ENCODE assay signal across 7 mouse cellular contexts in genomic region chr5:75871120-75871519, GRCm38 (mm10).
DNase-seq lines count a peak whose midpoint lies in the region; ATAC-seq and TF ChIP-seq lines count a peak whose summit lies in the region.

No protein-coding gene starts in this region.

- no peaks in the 10 kb centered on the region for H3K4me1 ChIP-seq in CH12.LX (ENCODE audit: control insufficient read depth in 1 of 2, insufficient read depth in 2 of 2)
- no peaks in the 10 kb centered on the region for H3K4me1 ChIP-seq in small intestine, adult 2 months (ENCODE audit: control insufficient read depth, insufficient read depth, insufficient read length, low read length)

- DNase-seq in CH12.LX (ENCODE audit: extremely low read depth) (peak; percentile 78), Patski (ENCODE audit: low read depth, low spot score) (no peak)
- DNase-seq in cerebellum, postnatal 36 days = peak; percentile 40 to 64
- peak; percentile 75 to 88 for DNase-seq in heart, adult 9 months (ENCODE audit: low spot score in 2 of 2)
- DNase-seq in layer of hippocampus, adult 9-10 months (ENCODE audit: low spot score) = peak; percentile 78
- DNase-seq in lung, postnatal 14 days = peak; percentile 84

- peak; percentile 35 for ATAC-seq in Patski

- H3K36me3 ChIP-seq in CH12.LX (replicated peaks in 1 of 2; ENCODE audit: control insufficient read depth in 1 of 2, insufficient read depth in 1 of 2, low read length in 1 of 2) = no peaks in the 10 kb centered on the region
- H3K36me3 ChIP-seq in small intestine, adult 2 months (ENCODE audit: control insufficient read depth, insufficient read depth, low read length) = no peaks in the 10 kb centered on the region

- peak; percentile 78 for TF ChIP-seq RAD21 in CH12.LX (IDR thresholded peaks at IDR 0.05; ENCODE audit: low read depth, low read length)

- WGBS in small intestine, adult 2 months = 25% methylated on average over 8 of the region's 8 CpGs

- no peak overlapping the region for H3K9ac ChIP-seq in CH12.LX (ENCODE audit: insufficient read depth, low read depth)

- POLR2A ChIA-PET in Patski (lab: Charles Lee) = no interaction called here

- no peak overlapping the region for H3K4me3 ChIP-seq in CH12.LX (replicated peaks in 1 of 3; ENCODE audit: low read depth in 2 of 3, low read length in 2 of 3, poor library complexity in 1 of 3)
- H3K4me3 ChIP-seq in small intestine, adult 2 months (ENCODE audit: low read depth, low read length) = no peak overlapping the region

- no peak overlapping the region for H3K4me2 ChIP-seq in CH12.LX (ENCODE audit: insufficient read depth, low read depth, poor library complexity, severe bottlenecking)

- no peak for TF ChIP-seq EP300 in CH12.LX (IDR thresholded peaks at IDR 0.05; ENCODE audit: low read length)

- dilution Hi-C loops in CH12.LX (cut with MboI; ENCODE audit: extremely low pct_ligation_motif_present, extremely low pct_unique_long_range_greater_than_20kb, low sequenced_read_pairs) = no loop called here

- no peaks in the 10 kb centered on the region for H3K79me2 ChIP-seq in CH12.LX (replicated peaks; ENCODE audit: control insufficient read depth, extremely low read depth, insufficient read depth, poor library complexity, severe bottlenecking)

- H3K9me3 ChIP-seq in CH12.LX (replicated peaks; ENCODE audit: low read length) = no peaks in the 10 kb centered on the region

- in situ Hi-C loops in CH12.LX (cut with MboI; ENCODE audit: low pct_ligation_motif_present, low pct_unique_long_range_greater_than_20kb, low sequenced_read_pairs) (no loop called here), Patski (cut with MboI; ENCODE audit: low pct_unique_long_range_greater_than_20kb) (no loop called here)

- H3K27me3 ChIP-seq in CH12.LX (replicated peaks) = no peaks in the 10 kb centered on the region
- H3K27me3 ChIP-seq in Patski = no peaks in the 10 kb centered on the region
- no peaks in the 10 kb centered on the region for H3K27me3 ChIP-seq in small intestine, adult 2 months (ENCODE audit: control insufficient read depth, insufficient read depth, low read length)

- H3K27ac ChIP-seq in CH12.LX (ENCODE audit: insufficient read depth, low read depth) = no peak overlapping the region
- no peak overlapping the region for H3K27ac ChIP-seq in small intestine, adult 2 months (ENCODE audit: insufficient read depth, low read depth, low read length)

- TF ChIP-seq CTCF in CH12.LX (conservative IDR thresholded peaks at IDR 0.05 in 1 of 2, IDR thresholded peaks at IDR 0.05 in 1 of 2; ENCODE audit: low read depth in 2 of 2, low read length in 2 of 2) (peak; percentile 49 to 77; a peak in 3 of 4 replicates), Patski (IDR thresholded peaks at IDR 0.05) (peak; percentile 77)
- peak; percentile 58; the same call in 1 of the 2 replicates for TF ChIP-seq CTCF in small intestine, adult 2 months (IDR thresholded peaks at IDR 0.05; ENCODE audit: extremely low read depth, insufficient read length, insufficient replicate concordance, low read depth, low read length)

- TF ChIP-seq POLR2A in CH12.LX (IDR thresholded peaks at IDR 0.05; ENCODE audit: low read depth, low read length) = no peak
- TF ChIP-seq POLR2A in small intestine, adult 2 months (IDR thresholded peaks at IDR 0.05; ENCODE audit: low read depth, low read length) = no peak

- CTCF ChIA-PET in Patski (lab: Charles Lee) = interaction anchor here (0.7 to 2.3 kb wide), 7 partner anchors 9 to 245 kb away, joined by 3 to 10 read pairs (median 4); no protein-coding TSS in a partner anchor

TF ChIP-seq in CH12.LX, 34 proteins besides CTCF, POLR2A, EP300 and RAD21:
- TF ChIP-seq SMC3 (IDR thresholded peaks at IDR 0.05; ENCODE audit: low read depth, low read length) = peak; percentile 70
- no peak for TF ChIP-seq MAX (IDR thresholded peaks at IDR 0.05; ENCODE audit: low read length)
TF ChIP-seq in CH12.LX: peak in this region for 1.
